Mouse (Mus musculus) testis, postnatal 14 days (tissue): ENCODE results near the gene Narfl.
A peak's percentile ranks its signal among the peaks of the same experiment; 100 is the strongest.

ENCODE experiments used
- DNase-seq: peaks from one replicate; pipeline ENCODE4 v3.0.0; 2021; ENCODE audit warnings: low spot score

Gene Narfl

DNA sequence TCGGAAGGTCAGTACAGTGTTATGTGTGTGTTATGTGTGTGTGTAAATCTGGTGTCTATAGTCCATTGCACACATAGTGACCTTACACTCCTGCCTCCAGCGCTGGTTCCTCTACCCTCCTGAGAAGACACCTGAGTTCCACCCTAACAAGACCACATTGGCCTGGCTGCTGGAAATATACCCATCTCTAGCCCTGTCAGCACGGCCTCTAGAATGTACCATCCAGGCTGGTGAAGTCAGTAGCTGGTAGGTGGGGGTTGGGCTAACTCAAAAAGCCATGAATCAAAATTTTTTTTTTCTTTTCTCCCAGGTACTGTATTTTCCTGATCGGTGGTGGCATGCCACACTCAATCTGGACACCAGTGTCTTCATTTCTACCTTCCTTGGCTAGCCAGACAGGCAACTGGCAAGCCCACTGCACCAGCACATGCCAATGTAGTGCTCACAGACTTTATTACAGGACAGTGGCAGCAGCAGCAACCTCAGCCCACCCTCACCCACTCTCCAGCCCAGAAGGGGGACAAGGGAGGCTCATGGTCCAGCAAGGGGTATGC is 56.7 kb downstream of the Narfl start:
- no peak for DNase-seq

DNA sequence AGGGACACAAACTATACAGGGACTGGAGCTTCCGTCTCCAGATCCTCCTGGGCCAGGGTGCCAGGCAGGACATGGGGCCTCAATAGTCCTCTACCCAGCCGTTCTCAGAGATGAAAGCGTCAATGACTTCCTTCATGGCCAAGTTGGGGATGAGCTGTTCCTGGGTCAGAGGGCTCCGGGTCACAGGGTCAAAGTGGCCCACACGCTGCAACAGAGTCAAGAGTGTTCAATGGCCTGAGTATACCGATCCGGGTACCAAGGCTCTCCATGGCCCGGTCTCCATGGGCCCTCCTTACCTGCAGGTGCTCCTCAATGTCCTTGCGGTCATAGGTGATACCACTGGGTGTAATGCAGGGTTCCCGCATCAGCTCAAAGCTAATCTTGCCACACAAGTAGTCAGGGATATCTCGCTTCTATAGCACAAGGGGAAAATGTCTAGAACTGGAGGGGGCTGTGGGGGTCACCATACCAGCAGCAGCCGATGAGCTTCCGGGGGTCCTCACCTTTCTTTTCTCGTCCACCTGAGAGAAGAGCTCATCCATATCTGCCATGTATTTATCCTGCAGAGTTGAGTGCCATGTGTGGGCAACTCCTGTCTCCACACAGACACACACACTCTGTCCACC is 57.3 kb downstream of the Narfl start:
- DNase-seq, result no peak

DNA sequence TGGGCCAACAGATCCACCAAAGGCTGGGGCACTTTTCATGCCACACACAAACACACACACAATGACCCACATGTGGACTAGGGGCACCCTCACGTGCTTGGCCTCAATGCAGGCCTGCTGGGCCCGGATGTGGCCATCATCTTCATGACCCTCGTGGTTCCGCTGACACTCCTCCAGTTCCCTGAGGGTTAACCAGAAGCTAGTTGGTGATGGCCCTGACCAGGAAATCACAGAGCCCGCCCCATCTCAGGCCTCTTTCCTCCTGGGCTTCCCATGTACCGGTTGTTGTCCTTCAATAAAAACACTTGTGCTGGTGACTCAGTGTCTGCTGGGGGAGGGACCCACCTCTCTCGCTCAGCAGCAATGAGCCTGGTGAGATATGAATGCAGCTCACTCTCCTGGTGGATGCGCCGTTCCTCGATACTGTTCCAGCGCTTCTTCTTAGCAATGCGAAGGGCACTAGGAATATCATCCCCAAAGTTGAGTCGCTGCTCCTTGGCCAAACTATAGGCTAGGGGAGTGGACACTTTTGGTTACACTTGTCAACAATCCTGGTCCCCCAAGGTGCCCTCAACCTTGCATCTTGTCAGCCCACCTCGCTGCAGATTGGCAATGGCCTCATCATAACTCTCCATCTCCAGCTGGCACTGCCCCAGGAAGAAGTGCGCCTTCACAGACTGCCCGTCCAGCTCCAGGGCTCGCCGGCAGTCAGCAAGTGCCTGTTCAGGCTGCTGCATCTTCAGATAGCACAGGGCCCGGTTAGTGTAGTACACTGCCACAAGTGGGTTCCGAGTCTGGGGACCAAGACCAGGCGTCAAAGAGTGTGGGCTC is 58.1 kb downstream of the Narfl start:
- no peak for DNase-seq

DNA sequence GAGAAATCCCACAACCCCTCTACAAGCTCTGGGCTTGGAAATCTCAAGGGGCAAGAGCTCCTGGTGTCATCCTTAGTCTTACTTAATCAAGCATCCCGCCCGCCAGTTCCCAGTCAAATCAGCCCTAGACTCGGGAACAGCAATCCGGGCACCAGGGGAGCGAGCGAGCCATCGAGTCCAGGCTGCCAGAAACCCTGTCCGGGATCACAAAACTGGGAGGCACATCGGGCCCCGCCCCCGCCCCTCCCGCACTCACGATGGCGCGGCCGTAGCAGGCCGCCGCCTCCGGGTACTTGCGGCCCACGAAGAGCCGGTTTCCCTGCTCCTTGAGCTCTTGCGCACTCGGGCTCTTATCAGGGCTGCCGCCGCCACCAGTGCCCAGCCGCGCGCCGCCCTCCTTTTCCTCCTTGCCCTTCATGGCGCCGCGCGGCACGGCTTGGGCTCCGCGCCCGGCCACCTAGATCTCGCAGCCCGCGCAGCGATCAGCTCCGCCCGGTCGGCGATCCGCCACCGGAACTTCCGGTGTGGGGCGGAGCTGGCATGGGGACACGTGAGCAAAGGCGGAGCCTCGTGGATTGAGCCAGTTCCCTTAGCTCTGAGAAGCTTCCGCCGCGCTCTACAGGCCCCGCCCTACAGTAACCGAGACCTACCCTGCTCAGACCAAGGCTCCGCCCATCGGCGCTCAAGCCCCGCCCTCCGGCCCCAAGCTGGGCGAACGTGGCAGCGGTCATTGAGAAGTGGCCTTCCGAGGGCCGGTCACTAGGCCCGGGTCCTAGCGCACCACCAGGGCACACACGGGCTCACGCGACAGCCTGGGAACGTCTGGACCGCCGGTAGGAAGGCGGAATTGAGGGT is 59.1 kb downstream of the Narfl start:
- DNase-seq, result peak; percentile 99
